Mouse (Mus musculus): ENCODE measurements around the gene Xylt1.
A peak's percentile ranks its signal among the peaks of the same experiment; 100 is the strongest.

Gene Xylt1

DNA sequence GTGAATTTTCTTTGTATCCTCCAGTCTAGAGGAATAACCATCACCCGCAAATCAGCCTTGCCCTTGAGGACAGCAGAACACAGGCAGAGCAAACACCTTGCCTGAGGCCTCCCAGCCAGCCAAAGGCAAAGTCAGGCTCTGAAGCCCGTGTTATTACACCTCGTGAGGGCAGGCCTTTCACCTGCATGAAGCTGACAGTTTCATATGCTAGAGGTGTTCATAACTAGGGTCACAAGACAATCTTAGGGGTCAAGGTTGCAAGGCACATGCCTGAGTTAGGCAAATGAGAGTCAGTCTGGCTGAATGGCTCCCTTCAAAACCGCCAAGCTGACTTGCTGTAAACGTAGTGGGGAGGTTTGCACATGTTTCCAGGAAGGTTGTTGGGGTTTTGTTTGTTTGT, 186.5 kb downstream of the Xylt1 start:
- DNase-seq = no peak

DNA sequence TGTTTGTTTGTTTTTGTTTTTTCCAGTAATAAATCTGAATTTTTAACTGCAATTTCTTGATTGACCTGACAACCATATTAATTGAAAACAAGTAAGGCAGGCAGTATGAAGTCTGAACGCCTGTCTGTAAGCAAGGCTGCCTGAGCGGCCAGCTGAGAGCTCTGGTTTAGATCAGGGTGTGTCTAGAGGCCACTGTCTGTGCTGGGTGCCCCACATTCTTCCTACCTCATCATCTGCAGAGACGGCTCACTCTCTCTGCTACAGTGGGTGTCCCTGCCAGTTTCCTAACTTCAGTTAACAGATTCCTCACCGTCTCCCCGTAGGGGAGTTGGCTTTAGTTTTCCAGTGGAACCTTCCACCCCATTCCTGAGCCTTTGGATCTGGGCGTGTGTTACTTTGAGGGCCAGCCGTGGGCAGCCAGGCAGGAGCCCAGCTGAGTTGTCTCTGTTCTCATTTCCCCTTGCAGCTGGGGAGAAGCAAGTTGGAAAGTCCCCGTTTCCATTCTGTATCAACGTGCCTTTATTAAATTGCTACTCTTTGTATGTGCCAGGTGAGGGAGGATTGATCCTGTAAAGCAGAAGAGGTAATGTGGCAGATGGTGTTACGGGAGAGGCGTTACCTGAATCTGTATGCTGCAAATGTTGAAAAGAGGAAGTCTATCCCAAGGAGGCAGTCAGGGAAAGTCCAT, 187.0 kb downstream of the Xylt1 start:
- no peak for DNase-seq

DNA sequence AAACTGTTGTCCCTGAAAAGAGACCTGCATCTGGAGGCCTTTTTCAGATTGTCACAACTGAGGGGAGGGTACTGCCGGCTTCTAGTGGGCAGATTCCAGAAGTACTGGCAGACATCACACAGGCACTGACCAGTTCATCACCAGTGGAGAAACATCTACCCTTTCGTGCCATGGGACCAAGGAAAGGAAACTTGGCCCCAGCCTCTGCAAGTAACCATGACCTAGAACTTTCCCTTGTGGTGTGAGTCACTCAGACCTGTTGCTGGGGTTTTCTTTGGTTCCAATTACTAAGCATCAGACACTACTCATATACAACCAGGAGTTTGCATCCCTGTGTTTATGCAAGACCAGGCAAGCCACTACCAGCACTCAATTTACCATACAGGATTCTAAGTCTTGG, 190.4 kb downstream of the Xylt1 start:
- no peak for DNase-seq

DNA sequence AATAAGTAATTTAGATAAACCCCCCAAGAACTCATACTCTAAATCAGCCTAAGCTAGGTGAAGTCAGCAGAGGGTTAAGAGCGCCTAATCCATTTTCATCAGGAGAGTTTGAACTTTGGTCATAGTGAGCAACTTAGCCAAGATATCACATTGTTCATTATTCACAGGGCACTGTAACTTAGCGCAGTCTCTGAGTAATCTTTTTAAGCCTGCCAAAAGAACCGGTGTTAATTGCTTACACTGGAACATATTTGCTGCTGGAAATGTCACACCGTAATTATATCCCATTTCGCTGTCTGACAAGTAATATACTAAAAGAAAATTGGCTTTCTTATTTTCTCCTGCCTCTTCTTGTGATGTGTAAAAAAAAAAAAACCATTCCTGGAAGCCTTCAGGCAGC, 190.9 kb downstream of the Xylt1 start:
- DNase-seq = no peak

DNA sequence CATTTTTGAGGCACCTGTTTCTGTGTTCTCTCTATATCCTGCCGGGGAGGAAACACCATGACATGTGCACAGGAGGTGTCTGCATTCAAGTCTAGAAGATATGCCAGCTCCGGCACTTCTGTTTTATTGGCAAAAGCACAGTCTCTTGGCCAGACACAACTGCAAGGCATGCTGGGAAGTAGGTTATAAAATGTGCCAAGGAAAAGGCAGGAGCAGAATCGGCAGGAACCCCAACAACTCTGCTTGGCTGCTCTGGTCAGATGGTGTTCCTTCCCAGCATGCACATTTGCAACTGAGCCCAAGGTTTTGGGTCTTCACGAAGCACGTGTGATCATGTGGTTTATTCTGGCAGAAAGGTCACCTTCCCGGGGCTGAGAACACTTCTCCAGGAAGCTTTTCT, 192.4 kb downstream of the Xylt1 start:
- no peak for DNase-seq

DNA sequence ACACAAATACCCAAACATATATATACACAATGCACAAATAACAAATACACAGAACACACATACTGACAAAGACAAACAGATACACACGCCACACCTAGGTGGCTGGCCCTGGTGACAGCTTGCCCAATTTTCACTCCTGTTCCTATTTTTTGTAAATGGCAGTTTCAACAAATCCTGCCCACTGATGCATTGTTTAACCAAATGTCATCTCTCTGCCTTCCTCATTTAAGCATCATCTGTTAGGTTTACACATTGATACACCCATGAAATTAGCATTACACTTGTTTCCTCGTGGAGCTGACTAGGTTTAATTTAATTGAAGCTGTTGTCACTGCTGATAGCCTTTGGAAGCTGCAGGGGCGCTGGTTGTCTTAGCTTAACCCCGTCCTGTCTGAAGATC, 194.6 kb downstream of the Xylt1 start:
- DNase-seq = no peak

DNA sequence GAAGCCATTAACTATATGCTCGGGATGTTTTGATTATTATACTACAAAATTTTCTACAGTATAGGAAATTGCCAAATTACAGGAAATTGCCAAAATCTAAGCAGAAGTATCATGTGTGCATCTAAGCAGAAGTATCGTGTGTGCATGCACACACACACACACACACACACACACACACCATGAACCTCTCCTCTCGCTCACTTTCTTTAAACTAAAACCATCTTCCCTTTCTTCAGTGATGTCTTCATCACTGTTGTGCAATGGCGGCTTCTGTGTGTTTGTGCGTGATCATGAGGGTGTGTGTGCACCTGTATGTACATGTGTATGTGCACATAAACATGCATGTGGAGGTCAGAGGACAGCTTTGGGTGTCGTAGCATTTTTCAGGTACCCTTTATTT, 196.3 kb downstream of the Xylt1 start:
- DNase-seq = no peak

DNA sequence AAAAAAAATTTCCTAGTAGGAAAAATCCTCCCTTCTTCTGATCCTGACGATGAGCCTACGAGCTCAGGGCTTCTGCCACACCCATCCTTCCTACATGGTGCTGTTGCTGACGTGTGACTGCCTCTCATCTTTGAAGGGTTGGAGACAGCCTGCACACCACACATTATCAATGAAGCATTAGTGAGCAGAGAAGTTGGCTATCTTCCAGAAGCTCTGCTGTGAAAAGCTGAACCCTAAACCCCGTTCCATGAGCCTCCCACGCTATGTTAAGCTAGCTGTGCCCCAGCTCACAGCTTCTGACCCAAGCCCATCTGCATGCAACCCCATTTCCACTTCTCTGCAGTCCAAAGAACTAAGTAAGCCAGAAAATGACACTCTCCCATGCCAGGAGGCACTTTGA, 204.4 kb downstream of the Xylt1 start:
- peak; percentile 22 for DNase-seq

DNA sequence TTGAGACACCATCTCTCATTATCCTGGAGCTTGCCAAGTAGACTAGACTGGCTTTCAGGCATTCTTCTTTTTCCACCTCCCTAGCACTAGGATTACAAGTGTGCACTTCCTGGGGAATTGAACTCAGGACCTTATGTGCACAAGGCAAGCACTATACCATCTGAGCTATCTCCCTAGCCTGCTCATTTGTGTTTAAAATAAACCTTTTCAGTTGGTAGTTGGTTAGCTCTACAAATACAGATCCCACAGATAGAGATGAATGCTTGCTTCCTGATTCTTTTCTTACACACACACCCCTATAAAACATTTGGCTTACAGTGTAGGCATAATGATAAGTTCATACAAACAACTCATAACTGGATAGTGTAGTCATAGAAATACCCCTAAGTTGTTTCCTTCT, 206.0 kb downstream of the Xylt1 start:
- DNase-seq = no peak

DNA sequence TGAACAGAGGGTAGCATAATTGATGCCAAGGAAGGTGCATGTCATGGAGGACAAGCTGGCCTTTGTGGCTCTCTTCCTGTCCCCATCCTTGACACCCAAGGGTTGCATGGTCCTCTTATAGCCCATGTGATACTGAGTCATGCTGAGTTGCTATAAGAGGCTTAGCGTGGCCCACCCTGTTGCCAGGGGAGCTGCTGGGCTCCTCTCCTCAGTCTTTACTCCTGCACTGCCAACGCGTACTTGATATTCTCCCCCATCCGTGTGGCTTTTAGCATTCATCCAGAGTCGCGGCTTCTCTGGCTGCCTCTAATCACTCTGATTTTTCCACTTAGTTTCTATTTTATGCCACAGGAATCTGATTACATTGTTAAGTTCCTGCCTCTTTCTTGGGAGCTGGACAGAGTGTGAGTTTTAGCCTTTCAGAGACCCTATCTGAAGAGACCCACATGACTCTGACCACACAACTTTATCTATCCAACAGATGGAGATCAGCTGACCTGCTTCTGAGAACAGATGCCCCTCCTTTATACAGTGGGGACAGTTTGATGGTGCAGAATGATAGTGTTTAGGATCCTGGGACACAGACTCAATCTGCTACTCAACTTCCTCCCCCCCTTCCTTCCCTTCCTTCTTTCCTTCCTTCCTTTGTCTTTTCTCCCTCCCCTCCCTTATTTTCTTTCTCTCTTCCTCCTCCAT, 206.6 kb downstream of the Xylt1 start:
- no peak for DNase-seq

DNA sequence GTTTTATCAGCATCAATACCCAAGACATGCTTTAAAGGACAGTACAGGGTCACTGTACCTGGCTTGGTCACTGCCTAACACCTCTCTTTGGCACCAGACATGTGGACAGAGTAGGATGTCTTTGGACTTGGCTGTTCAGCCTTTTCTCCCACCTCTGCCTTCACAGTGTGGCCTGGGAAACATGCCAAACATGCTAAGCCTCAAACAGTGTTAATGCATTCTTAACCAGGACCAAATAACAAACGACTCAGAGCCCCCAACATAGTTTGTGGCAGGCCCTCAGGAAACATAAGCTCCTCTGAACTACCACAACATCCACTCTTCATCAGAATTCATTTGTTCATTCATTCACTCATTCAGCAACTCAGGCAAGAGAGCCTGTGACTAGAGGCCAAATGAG, 207.6 kb downstream of the Xylt1 start:
- DNase-seq = no peak

DNA sequence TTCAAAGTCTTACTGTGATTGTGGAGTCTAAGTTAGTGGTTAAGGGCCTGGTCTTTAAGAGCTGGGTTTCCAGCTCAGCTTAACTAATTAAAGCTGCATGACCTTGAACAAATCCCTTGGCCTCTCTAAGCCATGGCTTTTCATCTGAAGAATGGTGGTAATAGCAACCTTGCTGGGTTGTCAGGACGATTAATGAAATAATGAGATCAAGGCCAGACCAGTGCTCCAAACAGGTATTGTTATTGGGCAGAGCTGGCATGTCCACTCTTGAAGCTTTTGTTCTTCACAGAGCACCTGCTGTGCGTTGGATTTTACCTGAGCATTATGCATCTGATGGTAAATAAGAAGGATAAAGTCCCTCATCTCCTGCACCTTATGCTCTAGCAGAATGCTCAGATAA, 208.6 kb downstream of the Xylt1 start:
- DNase-seq = peak; percentile 64

DNA sequence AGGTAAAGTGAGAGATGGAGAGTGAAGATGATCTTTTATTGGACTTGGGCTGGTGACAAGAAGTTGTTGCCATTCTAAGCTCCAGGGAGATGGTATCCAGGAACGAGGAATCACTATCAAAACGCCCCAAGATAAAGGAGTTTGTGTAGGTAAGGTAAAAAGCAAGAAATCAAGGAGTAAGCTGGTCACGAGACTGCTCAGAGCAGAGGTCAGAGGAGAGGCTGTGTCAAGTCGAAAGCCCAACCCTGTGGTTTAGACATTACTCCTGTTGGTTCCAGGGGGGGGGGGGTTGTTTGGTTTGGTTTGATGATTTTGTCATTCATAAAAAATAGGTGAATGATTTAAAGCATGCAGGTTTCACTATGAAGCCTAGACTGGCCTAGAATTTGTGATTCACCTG, 209.0 kb downstream of the Xylt1 start:
- DNase-seq = no peak

DNA sequence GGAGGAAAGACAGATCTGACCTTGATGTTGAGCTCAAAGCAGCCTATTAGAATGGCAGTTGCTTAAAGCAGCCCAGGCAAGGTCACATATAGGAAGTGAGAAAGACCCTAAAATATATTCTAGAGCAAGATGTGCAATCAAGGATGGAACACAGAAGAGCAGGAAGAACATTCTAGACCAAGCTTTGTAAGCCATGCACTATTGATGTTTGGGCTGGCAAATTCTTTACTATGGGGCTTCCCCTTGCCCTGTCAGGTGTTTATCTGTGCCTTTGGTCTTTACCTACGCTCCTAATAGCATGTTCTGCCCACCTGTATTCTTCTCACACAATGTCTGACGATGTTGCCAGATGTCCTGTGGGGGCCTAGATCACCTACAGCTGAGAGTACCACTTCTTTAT, 213.4 kb downstream of the Xylt1 start:
- no peak for DNase-seq

DNA sequence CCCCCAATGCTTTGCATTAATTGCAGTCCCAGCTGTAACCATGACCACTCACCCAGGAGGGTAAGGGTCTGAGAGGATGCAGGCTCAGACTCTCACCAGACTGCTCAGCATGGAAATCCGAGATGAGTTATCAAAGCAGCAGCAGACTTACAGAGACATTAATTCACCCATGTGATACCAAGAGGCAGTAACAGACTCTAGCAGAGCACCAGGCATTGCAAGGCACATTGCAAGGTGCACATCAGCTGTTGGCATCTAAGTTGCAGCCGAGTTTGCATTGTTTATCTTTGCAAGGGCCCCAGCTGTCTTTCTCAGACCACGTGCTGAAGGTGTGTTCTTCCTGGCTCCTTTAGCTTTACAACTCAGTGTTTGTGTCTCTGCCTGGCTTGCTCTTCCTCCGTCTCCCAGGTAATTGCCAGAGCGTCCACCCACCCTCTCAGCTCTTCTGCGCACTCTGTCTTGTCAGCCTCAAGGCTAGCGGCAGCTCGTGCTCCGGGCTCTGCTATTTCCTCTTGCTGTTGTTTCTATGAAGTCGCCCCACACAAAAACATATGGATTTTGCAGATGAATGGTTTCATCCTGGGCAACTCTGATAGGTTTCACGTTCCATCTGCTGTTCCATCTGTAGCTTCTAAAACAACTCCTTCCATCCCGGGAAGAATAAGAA, 214.4 kb downstream of the Xylt1 start:
- DNase-seq = no peak

DNA sequence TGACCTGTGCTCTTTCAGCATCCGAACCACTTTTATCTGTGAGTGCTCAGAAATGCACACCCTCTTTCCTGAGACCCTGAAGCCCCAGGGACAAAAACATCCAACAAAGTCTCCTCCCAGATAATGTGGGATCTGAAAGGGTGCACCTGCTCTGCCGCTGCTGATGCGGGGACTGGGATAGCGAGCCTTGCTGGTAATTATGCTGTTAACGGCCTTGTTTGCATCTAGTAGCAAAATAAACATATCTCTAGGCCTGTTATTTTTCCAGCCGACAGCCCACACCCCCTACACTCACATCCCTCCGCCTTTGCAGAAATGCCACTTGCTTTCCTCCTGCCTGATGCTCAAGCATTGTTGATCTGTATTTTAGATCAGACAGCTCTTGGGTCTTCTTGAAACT, 219.7 kb downstream of the Xylt1 start:
- DNase-seq = no peak

DNA sequence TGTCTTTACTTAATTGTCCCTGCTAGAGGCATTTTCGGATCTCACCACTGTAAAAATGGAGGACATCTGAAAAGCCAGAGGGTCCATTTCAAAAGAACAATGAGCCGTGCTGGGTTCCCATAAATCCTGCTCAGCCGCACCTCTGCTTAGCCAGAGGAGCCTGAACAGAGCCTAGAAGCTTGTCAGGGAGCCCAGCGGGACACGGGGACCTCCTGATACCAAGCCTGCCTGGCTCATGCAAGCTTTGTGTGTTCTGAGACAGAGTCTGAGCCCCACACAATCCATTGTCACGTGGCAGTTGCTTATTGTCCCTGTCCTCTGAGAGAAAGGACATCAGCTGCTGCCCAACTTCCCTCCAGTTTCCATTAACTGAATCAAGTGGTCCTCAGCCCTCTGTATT, 229.7 kb downstream of the Xylt1 start:
- no peak for DNase-seq

DNA sequence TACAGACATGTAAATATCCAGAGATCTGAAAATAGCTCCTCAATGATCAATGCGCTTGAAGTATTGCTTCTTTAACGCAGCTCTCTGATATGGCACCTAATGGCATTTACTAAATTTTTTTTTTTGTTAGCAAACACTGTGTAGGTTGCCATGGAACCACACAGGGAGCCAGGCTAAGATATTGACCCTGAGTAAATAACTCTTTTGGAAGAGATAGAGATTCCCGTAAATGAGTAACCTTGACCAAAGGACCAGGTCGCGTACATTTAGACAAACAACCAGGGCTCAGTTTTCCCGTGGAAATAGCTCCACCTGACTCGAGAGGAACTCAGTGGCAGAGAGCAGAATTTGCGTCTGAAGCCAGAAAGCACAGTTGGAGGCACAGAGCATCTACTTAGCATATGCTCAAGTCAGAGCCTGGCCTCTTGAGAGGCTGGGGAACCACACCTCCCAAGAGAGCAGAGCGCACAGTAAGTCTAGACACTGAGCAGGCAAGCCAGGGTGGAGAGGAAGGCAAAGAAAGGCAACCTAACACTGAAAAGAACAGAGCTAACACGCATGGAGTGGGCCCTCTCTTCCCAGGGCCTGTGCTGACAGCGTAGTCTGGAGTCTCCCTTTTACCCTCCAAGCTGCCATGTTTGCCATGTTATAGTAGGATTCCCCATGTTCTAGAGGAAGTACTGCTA, 232.2 kb downstream of the Xylt1 start:
- DNase-seq = no peak

DNA sequence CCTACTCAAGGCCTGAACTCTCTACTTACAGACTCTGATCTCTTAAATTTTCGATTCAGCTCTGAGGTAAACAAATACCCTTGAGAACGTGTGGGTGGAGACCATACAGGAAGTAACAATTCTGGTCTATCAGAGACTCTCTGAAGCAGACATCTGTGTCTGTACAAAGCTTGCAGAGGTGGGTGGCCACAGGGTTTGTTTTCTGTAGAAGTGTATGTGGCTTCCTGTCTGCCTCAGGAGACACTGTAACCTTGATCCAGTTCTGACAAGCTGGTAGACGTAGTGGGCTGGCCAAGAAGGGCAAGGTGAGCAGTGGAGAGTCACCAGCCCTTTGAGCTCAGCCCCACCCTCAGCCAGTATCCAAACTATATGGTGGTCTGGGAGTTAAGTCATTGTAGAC, 233.0 kb downstream of the Xylt1 start:
- no peak for DNase-seq

DNA sequence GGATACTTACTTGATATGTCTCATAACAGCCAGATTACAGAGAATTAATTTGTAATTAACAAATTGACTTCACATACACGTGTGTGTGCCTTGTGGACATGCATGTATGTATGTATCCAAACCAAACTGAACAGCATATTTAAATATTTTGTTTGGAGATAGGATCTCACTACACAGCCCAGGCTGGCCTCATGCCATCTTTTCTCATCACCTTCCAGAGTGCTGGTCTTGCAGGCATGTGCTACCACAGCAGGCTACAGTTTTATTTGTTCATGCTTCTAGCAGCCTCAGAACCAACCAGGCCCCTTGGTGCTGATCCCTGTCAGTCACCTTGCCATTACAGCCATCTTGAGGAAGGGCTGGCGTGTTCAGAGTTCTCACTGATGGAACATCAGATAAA, 233.6 kb downstream of the Xylt1 start:
- no peak for DNase-seq

DNA sequence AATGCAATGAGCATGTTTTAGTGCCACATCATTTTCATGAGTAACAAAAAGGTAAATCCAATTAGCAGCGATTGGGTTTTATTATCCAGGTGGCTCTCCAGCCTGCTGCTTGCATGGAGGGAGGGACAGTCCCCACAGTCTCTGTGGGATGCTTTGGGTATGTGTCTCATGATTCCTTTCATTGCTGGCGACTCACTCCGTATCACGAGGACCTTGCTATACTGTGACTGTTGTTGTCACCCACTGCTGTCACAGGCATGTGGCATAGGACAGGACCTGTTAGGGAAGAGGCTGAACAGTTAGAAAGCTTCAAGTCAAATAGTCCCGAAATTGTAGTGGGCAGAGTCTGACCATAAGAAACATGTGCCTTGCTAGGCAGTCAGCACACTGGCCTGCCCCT, 234.1 kb downstream of the Xylt1 start:
- no peak for DNase-seq

DNA sequence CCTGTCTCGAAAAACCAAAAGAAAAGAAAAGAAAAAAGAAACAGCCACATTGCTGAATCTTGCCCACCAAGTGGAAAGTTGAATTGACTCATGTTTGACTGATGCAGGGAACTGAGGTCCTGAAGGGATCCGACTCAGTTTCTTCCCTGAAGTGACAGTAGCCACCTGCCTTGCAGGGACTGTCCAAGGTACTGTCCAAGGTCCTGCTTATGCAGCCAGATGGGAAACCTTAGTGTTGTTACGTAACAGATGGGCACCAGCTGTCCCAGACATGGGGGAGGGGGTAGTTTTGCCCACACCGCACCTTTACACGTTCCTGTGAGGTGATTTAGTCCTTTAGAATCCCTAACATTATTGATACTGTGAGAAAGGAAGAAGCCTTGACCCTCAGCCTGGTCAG, 235.5 kb downstream of the Xylt1 start:
- peak; percentile 21 for DNase-seq

DNA sequence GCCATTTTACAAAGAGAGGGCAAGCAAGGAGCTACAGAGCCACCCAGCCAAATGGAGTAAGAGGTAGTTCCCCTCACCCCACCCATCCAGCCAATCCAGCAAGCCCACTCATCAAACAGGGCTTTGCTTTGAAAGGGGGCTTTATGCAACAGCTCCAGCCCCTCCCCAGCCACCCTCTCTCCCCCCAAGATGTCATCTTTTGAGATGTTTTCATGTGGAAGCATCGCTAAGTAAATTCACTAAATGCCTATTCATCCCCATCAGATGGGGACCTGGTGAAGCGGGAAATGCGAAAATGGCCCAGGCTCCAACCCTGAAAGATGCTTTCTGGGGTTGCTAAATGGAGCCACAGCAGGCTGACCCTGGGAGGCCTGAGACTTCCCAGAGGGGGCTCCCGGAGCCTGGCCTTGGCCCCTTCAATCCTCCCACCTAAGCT, 238.0 kb downstream of the Xylt1 start:
- peak; percentile 80 for DNase-seq

DNA sequence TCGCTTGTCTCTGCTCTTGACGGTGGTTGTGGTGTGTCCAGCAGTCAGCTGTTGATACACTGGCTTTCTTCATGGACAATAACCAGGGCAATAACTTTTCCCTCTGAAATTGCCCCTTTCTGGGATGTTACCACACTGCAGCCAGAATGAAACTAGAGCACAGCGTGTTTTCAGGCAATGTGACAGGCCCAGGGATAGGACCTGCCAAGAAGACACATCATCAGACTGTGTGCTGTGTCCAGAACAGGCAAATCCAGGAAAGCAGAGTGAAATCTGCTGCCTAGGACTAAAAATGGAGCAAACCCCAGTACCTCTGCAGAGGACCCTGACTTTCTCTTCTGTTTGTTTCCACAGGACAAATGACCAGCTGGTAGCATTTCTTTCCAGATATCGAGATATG, 240.8 kb downstream of the Xylt1 start:
- DNase-seq = no peak

Measured in retina, postnatal 1 day (tissue).